Mouse (Mus musculus) intestine, postnatal 0 days (tissue): Measurements from ENCODE around the gene Mdh1b. TPM values are rescaled to one million over a fixed set of nuclear protein-coding genes. Genes with fewer than 3 reads are reported as not detected.

ENCODE experiments used
- ATAC-seq: fragments of 200-750 bp; cut with Nextera tagmentation; 2 replicates; pipeline ENCODE4 v1.8.0; 2017; ENCODE audit warnings: mild to moderate bottlenecking, moderate TSS enrichment, moderate library complexity
- H3K27ac ChIP-seq: fragments of 300-500 bp; sonication (generic); 2 replicates; pipeline ENCODE4 v1.5.1; 2014; ENCODE audit warnings: mild to moderate bottlenecking, low read depth, low read length, moderate library complexity
- H3K27me3 ChIP-seq: fragments of 300-500 bp; sonication (generic); replicated peaks from 2 replicates; pipeline ENCODE4 v1.6.1; 2014; ENCODE audit warnings: low read length, mixed read lengths; ENCODE audit not compliant: control insufficient read depth, insufficient read depth
- H3K36me3 ChIP-seq: fragments of 300-500 bp; sonication (generic); 2 replicates; pipeline ENCODE4 v1.6.1; 2014; ENCODE audit warnings: mild to moderate bottlenecking, moderate library complexity; ENCODE audit not compliant: control insufficient read depth, insufficient read depth
- H3K4me1 ChIP-seq: fragments of 300-500 bp; sonication (generic); replicated peaks from 2 replicates; pipeline ENCODE4 v1.6.1; 2014; ENCODE audit warnings: antibody characterized with exemption, low read length, mixed read lengths; ENCODE audit not compliant: control insufficient read depth, insufficient read depth
- H3K4me2 ChIP-seq: fragments of 300-500 bp; sonication (generic); replicated peaks from 2 replicates; pipeline ENCODE4 v1.6.1; 2014; ENCODE audit warnings: low read depth, mild to moderate bottlenecking, moderate library complexity
- H3K4me3 ChIP-seq: fragments of 300-500 bp; sonication (generic); 2 replicates; pipeline ENCODE4 v1.5.1; 2014; ENCODE audit warnings: low read depth, low read length
- H3K9ac ChIP-seq: fragments of 300-500 bp; sonication (generic); 2 replicates; pipeline ENCODE4 v1.6.1; 2014; ENCODE audit warnings: mild to moderate bottlenecking, low read depth, low read length
- H3K9me3 ChIP-seq: fragments of 300-500 bp; sonication (generic); 2 replicates; pipeline ENCODE4 v1.6.1; 2016; ENCODE audit warnings: mixed run types; ENCODE audit not compliant: control insufficient read depth
- CTCF ChIP-seq: sonication (generic); IDR thresholded peaks from 2 replicates; pipeline ENCODE4 v1.5.1; 2016; ENCODE audit warnings: low read depth, mild to moderate bottlenecking, control low read depth, antibody characterized with exemption, moderate library complexity
- WGBS: fragments of 180-500 bp; shearing (Covaris S2); extraction: QIAGEN DNeasy Blood & Tissue Kit; methylation state at CpG from one replicate; pipeline ENCODE4 v1.1.7; 2014; 5-methylcytosine and 5-hydroxymethylcytosine counted together
- polyA plus RNA-seq: library from polyadenylated mRNA; unstranded; fragments of >200 nt; fragmentation: Nextera tagmentation; extraction: Ambion mirVana; gene quantifications from 2 replicates; pipeline ENCODE4 v1.2.1, GENCODE M21; 2015

Mdh1b gene
- polyA plus RNA-seq, 1 experiment from 2014 or later = not detected

DNA sequence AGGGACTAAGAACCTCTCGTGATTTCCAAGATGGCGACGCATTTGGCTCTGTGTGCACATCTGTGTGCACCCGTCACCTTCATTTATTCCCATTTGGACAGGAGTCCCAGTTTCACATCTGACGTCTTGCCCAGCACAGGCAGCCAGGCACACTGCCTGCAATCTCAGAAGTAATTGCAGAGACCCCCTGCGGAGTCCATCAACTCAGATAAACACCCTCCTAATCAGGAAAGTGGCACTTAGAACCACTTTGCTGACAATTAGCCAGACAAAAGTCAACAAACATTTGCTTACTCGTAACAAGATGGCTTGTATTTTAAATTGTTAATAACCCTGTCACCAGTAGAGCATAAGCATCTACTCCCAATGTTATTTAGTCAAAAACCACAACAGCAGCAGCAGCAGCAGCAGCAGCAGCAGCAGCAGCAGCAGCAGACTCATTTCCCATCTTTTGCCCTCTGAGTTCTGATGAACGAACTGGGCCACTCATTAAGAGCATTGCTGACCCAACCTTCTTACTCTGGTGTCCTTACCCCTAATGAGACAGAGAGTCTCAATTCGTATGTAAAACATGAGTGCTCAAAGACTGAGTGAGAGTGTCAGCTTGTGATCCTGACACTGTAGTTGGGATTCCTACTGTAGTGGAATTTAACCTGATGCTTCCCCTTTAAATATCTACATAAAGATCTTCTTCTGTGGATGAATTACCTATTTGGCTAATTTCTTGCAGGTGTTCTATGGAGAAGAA is 62.7 kb downstream of the Mdh1b start:
- H3K9ac ChIP-seq = no peak overlapping the region
- no peak for ATAC-seq
- H3K4me2 ChIP-seq = no peak overlapping the region
- H3K9me3 ChIP-seq = no peaks in the 10 kb centered on the region
- H3K27me3 ChIP-seq = no peaks in the 10 kb centered on the region
- H3K27ac ChIP-seq = no peak overlapping the region
- no peaks in the 10 kb centered on the region for H3K4me1 ChIP-seq
- 56% methylated on average over 9 of the region's 9 CpGs for WGBS
- TF ChIP-seq CTCF = no peak
- H3K36me3 ChIP-seq = no peaks in the 10 kb centered on the region
- H3K4me3 ChIP-seq = no peak overlapping the region

DNA sequence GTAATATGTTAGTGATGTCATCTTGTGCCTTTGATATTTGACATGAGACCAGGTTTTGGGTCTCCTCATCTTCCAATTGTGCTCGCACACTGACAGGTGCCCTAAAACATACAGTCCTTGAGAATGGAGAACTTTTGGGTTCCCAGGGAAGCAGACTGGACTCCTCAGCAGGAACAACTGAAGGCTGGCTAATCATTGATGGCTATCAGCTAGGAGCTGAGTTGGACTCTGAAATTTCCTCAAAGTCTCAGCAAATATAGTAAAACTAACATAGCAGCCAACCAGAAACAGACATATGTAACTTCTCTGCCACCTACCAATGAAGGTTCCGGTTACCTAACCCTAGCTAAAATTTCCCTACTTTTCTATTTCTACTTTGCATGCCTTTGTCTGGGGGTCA is 64.0 kb downstream of the Mdh1b start:
- Histone ChIP-seq H3K4me3 (no peak overlapping the region), H3K9me3 (no peaks in the 10 kb centered on the region), H3K27ac (no peak overlapping the region), H3K4me2 (no peak overlapping the region), H3K4me1 (no peaks in the 10 kb centered on the region), H3K36me3 (no peaks in the 10 kb centered on the region), H3K27me3 (no peaks in the 10 kb centered on the region), H3K9ac (no peak overlapping the region)
- WGBS = 59% methylated on average over 2 of the region's 2 CpGs
- ATAC-seq = peak; percentile 38
- no peak for TF ChIP-seq CTCF

DNA sequence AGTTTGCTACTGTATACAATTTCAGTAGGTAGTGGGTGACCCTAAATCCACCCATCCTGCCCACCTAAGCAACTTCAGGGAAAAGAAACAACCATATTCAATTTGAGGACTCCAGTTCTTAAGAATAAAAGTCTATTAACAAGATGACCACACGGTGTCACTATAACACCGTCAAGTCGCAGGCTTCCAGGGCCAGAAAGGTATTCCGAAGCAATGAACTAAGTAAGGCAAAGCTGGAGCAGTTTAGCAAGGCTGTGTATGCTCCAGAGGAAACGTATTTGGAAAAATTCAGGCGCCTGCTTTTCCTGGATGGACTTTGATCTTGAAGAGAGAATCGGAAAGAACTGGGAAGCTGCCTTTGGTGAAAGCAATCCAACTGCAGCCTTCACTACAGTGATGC is 70.5 kb downstream of the Mdh1b start:
- no peaks in the 10 kb centered on the region for H3K9me3 ChIP-seq
- H3K27me3 ChIP-seq = no peaks in the 10 kb centered on the region
- H3K4me1 ChIP-seq = no peaks in the 10 kb centered on the region
- H3K36me3 ChIP-seq = no peaks in the 10 kb centered on the region
- no peak overlapping the region for H3K4me3 ChIP-seq
- no peak overlapping the region for H3K4me2 ChIP-seq
- peak; percentile 86 for TF ChIP-seq CTCF
- H3K27ac ChIP-seq = no peak overlapping the region
- no peak overlapping the region for H3K9ac ChIP-seq
- WGBS = under 1% methylated on average over 7 of the region's 7 CpGs
- ATAC-seq = peak; percentile 53; the same call in 1 of the 2 replicates

DNA sequence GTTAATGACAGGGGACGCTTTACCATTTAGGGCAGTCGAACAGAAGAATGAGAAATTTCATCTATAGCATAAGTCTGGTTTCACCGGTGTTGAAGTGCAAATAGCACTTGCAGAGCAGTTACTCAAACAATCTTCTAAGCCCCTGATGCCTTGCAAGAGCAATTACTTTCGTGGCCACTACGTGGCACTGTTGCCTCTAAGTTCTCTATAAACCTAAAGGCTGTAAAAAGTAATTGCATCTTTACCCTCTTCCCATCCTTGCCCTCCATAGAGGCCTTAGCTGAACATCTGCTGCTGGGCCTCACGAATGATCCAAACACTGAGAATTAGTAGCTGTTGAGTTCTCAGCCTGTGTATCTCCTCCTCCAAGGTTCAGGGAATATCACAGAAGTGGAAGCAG is 72.1 kb downstream of the Mdh1b start:
- no peak overlapping the region for H3K27ac ChIP-seq
- H3K27me3 ChIP-seq = no peaks in the 10 kb centered on the region
- 7% methylated on average over 6 of the region's 6 CpGs for WGBS
- TF ChIP-seq CTCF = peak; percentile 77
- ATAC-seq = no peak
- H3K4me3 ChIP-seq = no peak overlapping the region
- no peak overlapping the region for H3K9ac ChIP-seq
- no peaks in the 10 kb centered on the region for H3K36me3 ChIP-seq
- H3K4me2 ChIP-seq = no peak overlapping the region
- H3K4me1 ChIP-seq = no peaks in the 10 kb centered on the region
- no peaks in the 10 kb centered on the region for H3K9me3 ChIP-seq

Other genes with a start within 250 kb of the Mdh1b start
- not detected in 2 replicates for gene Gm39653, start 114.3 kb downstream of the Mdh1b start, polyA plus RNA-seq
- gene Dytn, start 43.4 kb downstream of the Mdh1b start, polyA plus RNA-seq = not detected in 2 replicates
- gene Fastkd2, start 296 bp upstream of the Mdh1b start, polyA plus RNA-seq = 35.2 and 36.9 TPM in 2 replicates
- gene 4933402D24Rik, start 38.9 kb upstream of the Mdh1b start, polyA plus RNA-seq = not detected in 2 replicates